Mouse (Mus musculus) kidney, postnatal 0 days (tissue): Measurements from ENCODE around the gene Fbxl16. TPM values are rescaled to one million over a fixed set of nuclear protein-coding genes. Genes with fewer than 3 reads are reported as not detected.

Experiments
- ATAC-seq: fragments of 200-750 bp; cut with Nextera tagmentation; replicated peaks from 2 replicates; pipeline ENCODE4 v1.8.0; 2017; ENCODE audit warnings: low read depth, moderate number of reproducible peaks, moderate TSS enrichment, moderate library complexity; ENCODE audit not compliant: low FRiP score
- DNase-seq: peaks from one replicate; pipeline ENCODE4 v3.0.0-alpha.2; 2016; ENCODE audit warnings: low spot score
- H3K27ac ChIP-seq: fragments of 300-500 bp; sonication (generic); 2 replicates; pipeline ENCODE4 v1.5.1; 2014; ENCODE audit warnings: mild to moderate bottlenecking
- H3K27me3 ChIP-seq: fragments of 300-500 bp; sonication (generic); 2 replicates; pipeline ENCODE4 v1.6.1; 2014; ENCODE audit warnings: low read length, mixed read lengths; ENCODE audit not compliant: insufficient read depth
- H3K36me3 ChIP-seq: fragments of 300-500 bp; sonication (generic); 2 replicates; pipeline ENCODE4 v1.6.1; 2014; ENCODE audit warnings: low read length, mixed read lengths; ENCODE audit not compliant: insufficient read depth
- H3K4me1 ChIP-seq: fragments of 300-500 bp; sonication (generic); replicated peaks from 2 replicates; pipeline ENCODE4 v1.6.1; 2014; ENCODE audit warnings: antibody characterized with exemption, low read length, mixed read lengths; ENCODE audit not compliant: insufficient read depth
- H3K4me2 ChIP-seq: fragments of 300-500 bp; sonication (generic); 2 replicates; pipeline ENCODE4 v1.6.1; 2014; ENCODE audit warnings: mild to moderate bottlenecking, low read length, moderate library complexity, mixed read lengths
- H3K4me3 ChIP-seq: fragments of 300-500 bp; sonication (generic); replicated peaks from 2 replicates; pipeline ENCODE4 v1.5.1; 2014; ENCODE audit warnings: low read depth, low read length
- H3K9ac ChIP-seq: fragments of 300-500 bp; sonication (generic); 2 replicates; pipeline ENCODE4 v1.6.1; 2014; ENCODE audit warnings: low read depth, low read length
- H3K9me3 ChIP-seq: fragments of 300-500 bp; sonication (generic); replicated peaks from 2 replicates; pipeline ENCODE4 v1.6.1; 2016; ENCODE audit warnings: low read length, inconsistent platforms, mixed read lengths
- CTCF ChIP-seq: IDR thresholded peaks from 2 replicates; pipeline ENCODE4 v1.5.1; 2016; ENCODE audit warnings: antibody characterized with exemption, low read depth, mild to moderate bottlenecking, moderate library complexity
- WGBS: fragments of 180-500 bp; shearing (Covaris S2); extraction: QIAGEN DNeasy Blood & Tissue Kit; methylation state at CpG from one replicate; pipeline ENCODE4 v1.1.7; 2014; 5-methylcytosine and 5-hydroxymethylcytosine counted together
- polyA plus RNA-seq: library from polyadenylated mRNA; unstranded; fragments of >200 nt; fragmentation: Nextera tagmentation; extraction: Ambion mirVana; gene quantifications from 2 replicates; pipeline ENCODE4 v1.2.1, GENCODE M21; 2015

Gene Fbxl16
- polyA plus RNA-seq, 1 experiment from 2014 or later: 0.34 TPM

GRCm38 (mm10) chr17:25785281-25785745 lies 23.6 kb upstream of the Fbxl16 start, which contains the start of gene Haghl:
Gene Haghl (minus strand): TSS chr17:25785673.
- ATAC-seq (peak; percentile 76), DNase-seq (peak; percentile 98)
- under 1% methylated on average over 23 of the region's 23 CpGs for WGBS
- H3K27ac ChIP-seq: peak within 1 kb of the TSS; percentile 67; the same call in 1 of the 2 replicates
- H3K4me1 ChIP-seq: peaks cover 10% of the 10 kb centered on the region; the same call in 1 of the 2 replicates
- H3K36me3 ChIP-seq: peaks cover 28% of the 10 kb centered on the region
- H3K4me3 ChIP-seq: peak within 1 kb of the TSS; percentile 63
- peak; percentile 25; the same call in 1 of the 2 replicates for TF ChIP-seq CTCF
- no peaks in the 10 kb centered on the region for H3K9me3 ChIP-seq
- H3K9ac ChIP-seq: peak within 1 kb of the TSS; percentile 59
- H3K4me2 ChIP-seq: peak within 1 kb of the TSS; percentile 83
- no peaks in the 10 kb centered on the region for H3K27me3 ChIP-seq

- H3K4me2 ChIP-seq: peak within 1 kb of the TSS; percentile 83
- 79% methylated on average over 3 of the region's 3 CpGs for WGBS
- ATAC-seq: no peak
- peaks cover 17% of the 10 kb centered on the region; the same call in 1 of the 2 replicates for H3K4me1 ChIP-seq
- H3K27ac ChIP-seq: peak within 1 kb of the TSS; percentile 67; the same call in 1 of the 2 replicates
- H3K4me3 ChIP-seq: peak within 1 kb of the TSS; percentile 63
- DNase-seq: no peak
- H3K36me3 ChIP-seq: peaks cover 24% of the 10 kb centered on the region
- H3K27me3 ChIP-seq: no peaks in the 10 kb centered on the region
- H3K9me3 ChIP-seq: no peaks in the 10 kb centered on the region
- no peak for TF ChIP-seq CTCF
- peak within 1 kb of the TSS; percentile 59 for H3K9ac ChIP-seq
Observed at GRCm38 (mm10) chr17:25786280-25786679, 22.6 kb upstream of the Fbxl16 start, which contains the start of gene Ccdc78. Gene Ccdc78 (plus strand): TSS chr17:25786580.

GRCm38 (mm10) chr17:25786781-25787504 lies 21.9 kb upstream of the Fbxl16 start:
- no peak overlapping the region for H3K9ac ChIP-seq
- no peaks in the 10 kb centered on the region for H3K9me3 ChIP-seq
- H3K4me2 ChIP-seq: no peak overlapping the region
- DNase-seq (no peak), ATAC-seq (no peak)
- peaks cover 18% of the 10 kb centered on the region for H3K36me3 ChIP-seq
- H3K4me1 ChIP-seq: peaks cover 21% of the 10 kb centered on the region; the same call in 1 of the 2 replicates
- H3K27me3 ChIP-seq: no peaks in the 10 kb centered on the region
- no peak for TF ChIP-seq CTCF
- WGBS: 93% methylated on average over 9 of the region's 9 CpGs
- H3K27ac ChIP-seq: no peak overlapping the region
- H3K4me3 ChIP-seq: no peak overlapping the region

- peak overlapping the region; percentile 86 for H3K4me2 ChIP-seq
- H3K4me3 ChIP-seq: peak overlapping the region; percentile 53
- no peaks in the 10 kb centered on the region for H3K27me3 ChIP-seq
- DNase-seq: peak; percentile 9
- peak; percentile 23; the same call in 1 of the 2 replicates for TF ChIP-seq CTCF
- peaks cover 37% of the 10 kb centered on the region for H3K4me1 ChIP-seq
- ATAC-seq: no peak
- no peaks in the 10 kb centered on the region for H3K9me3 ChIP-seq
- WGBS: 20% methylated on average over 19 of the region's 19 CpGs
- H3K27ac ChIP-seq: peak overlapping the region; percentile 93
- H3K9ac ChIP-seq: peak overlapping the region; percentile 73
- H3K36me3 ChIP-seq: no peaks in the 10 kb centered on the region
Observed at GRCm38 (mm10) chr17:25791320-25791842, 17.5 kb upstream of the Fbxl16 start.

- no peaks in the 10 kb centered on the region for H3K27me3 ChIP-seq
- DNase-seq (peak; percentile 90), ATAC-seq (peak; percentile 64; the same call in 1 of the 2 replicates)
- peak overlapping the region; percentile 93 for H3K27ac ChIP-seq
- no peak for TF ChIP-seq CTCF
- under 1% methylated on average over 45 of the region's 45 CpGs for WGBS
- peak overlapping the region; percentile 73 for H3K9ac ChIP-seq
- peaks cover 37% of the 10 kb centered on the region for H3K4me1 ChIP-seq
- no peaks in the 10 kb centered on the region for H3K9me3 ChIP-seq
- no peaks in the 10 kb centered on the region for H3K36me3 ChIP-seq
- H3K4me2 ChIP-seq: peak overlapping the region; percentile 86
- H3K4me3 ChIP-seq: peak overlapping the region; percentile 53
Observed at GRCm38 (mm10) chr17:25791843-25792527, 16.9 kb upstream of the Fbxl16 start.

- DNase-seq (peak; percentile 94), ATAC-seq (peak; percentile 55; the same call in 1 of the 2 replicates)
- TF ChIP-seq CTCF: no peak
- Histone ChIP-seq H3K27ac (peak within 1 kb of the TSS; percentile 93), H3K9ac (peak within 1 kb of the TSS; percentile 73), H3K4me3 (peak within 1 kb of the TSS; percentile 53), H3K9me3 (no peaks in the 10 kb centered on the region), H3K36me3 (no peaks in the 10 kb centered on the region), H3K27me3 (no peaks in the 10 kb centered on the region), H3K4me1 (peaks cover 37% of the 10 kb centered on the region), H3K4me2 (peak within 1 kb of the TSS; percentile 86)
- 1% methylated on average over 14 of the region's 14 CpGs for WGBS
Observed at GRCm38 (mm10) chr17:25792615-25793014, 16.3 kb upstream of the Fbxl16 start, which contains the start of gene Fam173a. Gene Fam173a (minus strand): TSS chr17:25792901.
